Mouse (Mus musculus) cortical plate, adult 2 months (tissue): ENCODE measurements around the gene Nme3.

Source experiments
- CTCF ChIP-seq: fragments of 200-500 bp; IDR thresholded peaks from 2 replicates; pipeline ENCODE4 v1.5.1; 2011; ENCODE audit warnings: mild to moderate bottlenecking, control low read depth, low read length; ENCODE audit not compliant: insufficient read depth; ENCODE audit errors: extremely low read depth
- POLR2A ChIP-seq: fragments of 200-500 bp; IDR thresholded peaks from 2 replicates; pipeline ENCODE4 v1.6.1; 2011; ENCODE audit warnings: mild to moderate bottlenecking, low read length, control low read depth; ENCODE audit not compliant: insufficient read depth; ENCODE audit errors: extremely low read depth

- TF ChIP-seq CTCF (no peak), POLR2A (no peak)
Observed at GRCm38 (mm10) chr17:24885356-24886133, 10.8 kb upstream of the Nme3 start.
